Mouse (Mus musculus): ENCODE measurements around the gene Ptpdc1.

Gene Ptpdc1

DNA sequence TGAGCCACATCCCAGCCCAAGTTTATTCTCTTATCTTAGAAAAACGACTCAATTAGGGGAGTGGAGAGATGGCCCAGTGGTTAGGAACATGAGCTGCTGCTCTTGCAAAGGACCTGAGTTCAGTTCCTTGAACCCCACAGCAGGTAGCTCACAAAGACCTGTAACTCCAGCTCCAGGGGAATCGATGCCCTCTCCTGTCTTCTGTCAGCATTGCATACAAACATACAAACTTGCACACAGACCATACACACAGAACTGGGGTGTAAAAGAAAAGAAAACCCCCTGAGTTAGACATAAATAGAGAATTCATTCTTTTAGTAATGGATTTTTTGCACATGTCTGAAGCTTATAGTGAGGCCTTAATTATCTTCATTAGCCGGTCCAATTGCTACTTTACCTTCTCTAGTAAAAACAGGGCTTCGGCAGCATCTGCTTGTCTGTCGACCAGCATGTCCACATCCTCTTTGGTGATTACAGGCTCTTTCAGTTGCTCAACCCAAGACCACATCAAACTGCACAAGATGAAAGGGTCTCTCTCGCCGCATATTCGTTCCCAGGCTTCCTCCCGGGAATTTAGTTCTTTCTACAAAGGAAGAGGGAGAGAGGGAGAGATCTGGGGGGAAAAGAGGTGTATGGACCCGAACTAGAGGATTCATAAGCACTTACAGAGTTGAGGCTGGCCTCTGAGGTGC lies 42.6 kb downstream of the Ptpdc1 start:
- no peak for DNase-seq

DNA sequence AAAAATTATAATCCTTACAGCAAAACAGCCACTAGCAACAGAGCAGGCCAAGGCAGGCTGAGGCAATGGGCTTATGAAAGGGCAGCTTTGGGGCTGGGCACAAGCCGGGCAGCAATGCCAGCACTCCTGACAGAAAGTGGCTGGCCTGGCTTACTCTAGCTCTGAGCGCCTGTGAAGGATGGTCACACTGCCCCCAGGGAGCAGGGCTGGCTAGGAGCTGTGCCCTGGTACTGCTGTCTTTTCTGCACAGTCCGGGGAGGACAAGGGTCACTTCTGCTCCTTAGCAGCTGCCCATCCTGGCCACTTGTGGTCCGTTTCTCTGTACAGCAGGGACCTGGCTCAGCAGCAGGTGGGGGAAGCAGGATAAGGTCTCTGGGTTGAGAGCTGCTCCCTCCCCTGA lies 46.8 kb downstream of the Ptpdc1 start:
- DNase-seq = peak; percentile 72 to 74

DNA sequence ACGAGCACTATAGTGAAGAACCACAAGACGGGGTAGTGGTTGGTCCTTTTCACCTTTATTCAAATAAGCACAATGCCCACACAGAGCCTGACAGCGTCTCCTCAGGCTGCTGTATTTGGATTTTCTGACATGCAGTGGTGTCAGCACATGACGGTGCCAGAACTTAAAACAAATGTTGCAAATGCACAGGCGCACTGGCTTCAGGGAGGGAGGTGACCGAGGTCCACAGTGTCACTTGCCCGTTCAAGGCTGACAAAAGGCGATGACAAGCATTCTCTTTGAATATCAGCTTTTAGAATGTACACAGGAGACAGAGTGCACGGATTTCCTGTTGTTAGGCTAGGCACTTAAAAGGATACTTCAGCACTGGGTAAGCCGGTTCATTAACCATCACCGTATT lies 47.6 kb downstream of the Ptpdc1 start:
- DNase-seq = no peak

DNA sequence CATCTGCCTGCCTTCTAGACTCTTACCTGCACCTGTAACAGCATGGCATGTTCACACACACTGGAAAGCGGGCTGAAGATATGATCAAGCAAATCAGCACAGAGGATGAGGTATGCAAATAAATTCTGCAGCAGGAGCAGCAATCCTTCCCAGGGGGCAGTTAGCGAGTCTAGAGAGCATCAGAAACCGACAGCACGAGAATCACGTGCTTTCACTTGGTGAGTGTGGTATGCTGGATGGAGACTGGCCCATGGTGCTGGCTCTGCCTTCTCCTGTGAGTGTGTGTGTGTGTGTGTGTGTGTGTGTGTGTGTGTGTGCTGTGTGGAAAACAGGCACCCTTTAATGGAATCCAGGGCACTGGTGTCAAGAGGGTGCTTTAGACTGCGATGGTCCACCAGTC lies 48.5 kb downstream of the Ptpdc1 start:
- no peak for DNase-seq

DNA sequence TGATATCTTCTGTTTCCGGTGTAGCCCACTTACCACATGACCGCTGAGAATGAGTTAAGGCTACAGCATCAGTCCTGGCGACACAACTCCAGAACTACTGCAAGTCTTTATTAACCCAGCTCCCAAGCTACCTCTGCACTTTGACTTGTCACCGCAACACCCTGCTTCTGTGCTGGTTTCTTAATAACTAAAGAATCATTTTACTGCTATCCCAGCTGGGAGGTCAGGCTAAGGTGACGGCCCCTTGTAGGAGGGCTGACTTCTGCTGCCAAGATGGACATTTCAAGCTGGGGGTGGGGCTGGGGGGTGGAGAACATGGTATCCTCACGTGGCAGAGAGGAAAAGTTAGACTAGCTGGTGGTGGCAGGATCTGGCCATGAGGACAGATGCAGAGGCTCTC lies 50.7 kb downstream of the Ptpdc1 start:
- DNase-seq = peak; percentile 77 to 85

DNA sequence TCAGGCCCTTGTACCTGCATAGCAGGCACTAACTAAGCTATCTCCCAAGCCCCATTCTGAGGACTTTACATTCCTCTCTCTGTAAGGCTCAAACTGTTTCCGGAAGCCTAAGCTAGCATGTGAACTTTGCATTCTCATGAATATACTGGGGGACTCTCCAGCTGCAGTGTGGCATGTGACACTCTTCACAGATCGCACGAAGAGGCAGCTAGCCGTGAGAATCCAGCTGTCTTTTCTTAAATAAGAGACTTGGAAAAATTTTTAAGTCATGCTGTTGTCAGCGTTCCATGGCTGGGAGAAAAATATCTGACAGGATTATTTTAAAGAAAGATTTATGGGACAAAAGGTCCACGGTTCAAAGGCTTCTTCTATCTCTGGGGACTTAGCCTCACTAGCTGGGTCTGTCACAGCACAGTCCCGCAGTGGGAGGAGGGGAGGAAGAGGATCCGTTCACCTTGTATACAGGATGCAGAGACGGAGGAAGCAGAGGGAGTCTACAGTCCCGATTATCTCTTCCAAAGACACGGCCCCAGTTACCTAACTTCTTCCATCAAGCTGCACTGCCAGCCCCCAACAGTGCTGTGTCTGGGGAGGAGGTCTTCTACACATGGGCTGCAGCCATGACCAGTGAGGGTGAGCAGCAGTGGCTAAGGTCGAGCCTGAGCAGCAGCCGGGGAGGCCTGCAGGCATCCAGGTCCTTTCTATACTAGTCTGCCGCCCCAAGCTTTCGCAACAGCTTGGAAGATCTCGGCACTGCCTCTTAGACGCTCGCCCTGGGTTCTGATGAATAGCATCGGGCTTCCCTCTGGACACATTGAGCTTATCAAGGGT lies 51.7 kb downstream of the Ptpdc1 start:
- peak in 1 of 2 experiments; percentile 28 for DNase-seq

DNA sequence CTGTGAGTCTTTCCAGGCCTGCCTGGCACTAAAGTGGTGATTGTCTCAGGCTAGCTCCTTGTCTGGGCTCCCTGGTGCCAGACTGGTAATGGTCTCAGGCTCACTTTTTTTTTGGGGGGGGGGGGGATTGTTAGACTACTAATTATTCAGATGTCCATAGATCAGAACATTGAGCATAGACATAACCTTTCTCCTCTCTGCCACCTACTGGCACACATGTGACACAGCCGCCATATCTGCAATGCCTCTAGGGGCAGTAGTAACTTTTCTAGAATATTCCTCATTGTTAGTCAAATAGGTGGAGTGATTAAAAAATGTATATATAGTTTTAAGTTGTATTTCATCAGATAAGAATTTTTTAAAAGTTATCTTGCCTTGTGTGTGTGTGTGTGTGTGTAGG lies 53.3 kb downstream of the Ptpdc1 start:
- peak; percentile 58 to 62 for DNase-seq

DNA sequence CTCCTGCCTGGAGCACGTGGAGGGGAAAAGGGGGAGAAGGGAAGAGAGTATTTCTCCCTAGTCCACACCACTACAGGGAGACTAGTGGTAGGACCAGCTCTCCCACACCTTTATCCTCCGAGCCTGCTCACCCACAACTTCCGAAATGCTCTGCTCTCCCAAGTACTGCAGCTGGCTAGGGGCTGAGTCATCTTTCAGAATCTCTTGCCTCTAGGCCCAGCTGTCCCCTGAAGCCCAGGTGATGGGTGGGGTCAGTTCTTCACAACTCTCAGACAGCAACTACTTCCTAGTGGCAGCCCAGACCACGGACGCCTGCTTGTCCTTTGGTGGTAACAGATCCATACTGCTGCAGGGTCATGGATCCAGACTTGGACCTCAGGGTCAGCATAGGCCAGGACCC lies 54.2 kb downstream of the Ptpdc1 start:
- no peak for DNase-seq

DNA sequence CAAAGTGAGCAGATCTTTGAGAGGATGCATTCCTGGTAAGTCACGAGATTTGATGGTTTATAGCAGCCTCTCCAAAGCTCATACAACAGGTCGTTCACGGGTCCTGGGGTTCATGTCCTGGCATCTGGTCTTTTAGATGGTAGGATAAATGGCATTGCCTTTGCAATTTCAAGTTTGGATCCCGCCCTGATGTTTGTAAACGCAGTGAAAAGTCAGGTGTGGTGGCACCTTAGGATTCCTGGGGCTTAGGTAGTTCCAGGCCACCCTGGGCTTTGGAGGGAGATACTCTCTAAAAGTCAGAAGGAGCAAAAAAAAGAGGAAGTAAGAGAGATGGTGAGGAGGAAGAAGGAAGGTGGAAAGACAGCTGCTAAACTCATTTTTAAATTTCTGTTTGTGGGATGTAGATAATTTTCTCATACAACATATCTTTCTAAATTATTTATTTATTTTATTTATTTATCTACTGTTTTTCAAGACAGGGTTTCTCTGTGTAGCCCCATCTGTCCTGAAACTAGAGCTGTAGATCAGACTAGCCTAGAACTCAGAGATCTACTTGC lies 55.8 kb downstream of the Ptpdc1 start:
- no peak for DNase-seq

DNA sequence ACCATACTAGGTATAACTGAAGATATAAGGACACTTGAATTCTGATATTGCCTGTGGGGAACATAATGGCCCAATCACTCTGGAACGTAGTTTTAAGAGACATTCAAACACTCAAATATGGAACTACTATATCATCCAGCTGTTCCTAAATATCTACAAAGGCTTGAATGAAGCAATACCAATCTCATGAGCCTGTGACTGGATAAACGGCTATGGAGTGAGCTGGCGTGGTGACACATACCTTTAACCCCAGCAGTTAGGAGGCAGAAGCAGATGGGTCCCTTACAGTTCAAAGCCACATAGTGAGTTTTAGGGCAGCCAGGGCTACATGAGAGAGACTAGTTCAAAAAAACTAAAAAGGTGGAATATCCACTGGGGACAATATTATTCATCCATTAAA lies 57.8 kb downstream of the Ptpdc1 start:
- no peak for DNase-seq

DNA sequence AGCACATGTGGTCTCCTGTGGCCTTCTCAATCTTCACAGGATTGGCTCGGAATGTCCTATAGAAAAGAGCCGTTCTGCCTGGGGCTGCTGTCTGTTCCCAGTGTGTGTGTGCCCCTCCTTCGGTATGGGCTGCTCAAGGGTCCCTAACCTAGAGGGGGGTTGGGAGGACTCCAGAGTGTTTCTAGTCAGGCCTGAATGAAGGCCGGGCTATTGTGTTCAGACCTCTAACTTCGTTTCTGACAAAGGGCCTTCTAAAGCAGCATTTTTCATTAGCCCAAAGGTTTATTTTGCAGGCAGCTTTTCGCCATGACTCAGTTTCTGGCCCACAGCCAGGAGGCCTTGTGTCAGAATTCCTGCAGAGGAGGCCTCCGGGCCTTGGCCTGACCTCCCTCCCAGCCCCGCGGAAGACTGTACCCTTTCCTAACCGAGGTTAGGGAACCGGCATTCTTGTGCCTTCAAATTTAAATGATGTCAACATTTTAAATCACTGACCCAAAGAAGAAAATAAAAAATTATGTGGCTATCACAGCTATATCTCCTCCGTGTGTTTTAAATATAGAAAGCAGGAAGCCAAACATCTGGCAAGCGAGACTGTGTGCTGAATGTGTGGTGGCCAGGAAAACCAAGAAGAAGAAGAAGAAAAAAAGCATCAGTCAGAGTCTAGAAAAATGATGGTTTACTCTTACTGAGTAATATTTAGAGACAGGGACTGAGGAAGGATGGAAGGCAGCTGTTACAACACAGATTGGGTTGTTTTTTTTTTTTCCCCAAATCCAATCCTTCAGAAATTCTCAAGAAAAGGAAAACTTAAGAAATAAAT lies 59.1 kb downstream of the Ptpdc1 start:
- peak; percentile 90 to 92 for DNase-seq

DNA sequence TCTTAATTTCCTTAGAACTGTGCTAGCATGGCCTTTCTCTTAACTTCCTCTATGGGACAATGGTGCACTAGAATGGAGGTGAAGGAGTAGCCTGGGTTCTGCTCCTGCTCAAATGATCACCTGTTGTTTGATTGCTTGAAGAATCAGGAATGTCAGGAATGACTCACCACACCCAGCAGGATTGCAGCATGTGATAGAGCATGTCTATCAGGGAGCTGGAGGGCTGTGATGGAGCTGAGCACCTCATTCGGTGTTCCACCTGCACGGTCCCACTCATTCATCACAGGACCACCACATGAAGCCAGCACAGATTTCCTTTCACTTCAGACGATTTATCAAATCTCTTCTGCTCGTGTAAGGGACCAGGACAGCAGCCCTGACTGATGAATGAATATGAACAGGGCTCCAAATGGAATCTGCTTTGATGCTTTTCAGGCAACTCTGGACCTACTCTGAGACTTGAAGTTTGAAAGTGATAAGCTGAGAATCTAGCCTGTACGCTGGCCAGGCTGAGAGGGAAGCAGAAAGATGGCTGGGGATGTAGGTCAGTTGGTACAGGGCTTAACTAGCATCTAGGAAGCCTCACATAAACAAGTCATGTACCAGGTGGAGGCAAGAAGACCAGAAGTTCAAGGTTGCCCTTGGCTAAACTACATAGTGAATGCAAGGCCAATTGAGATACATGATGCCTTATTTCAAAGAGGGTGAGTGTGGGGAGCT lies 60.4 kb downstream of the Ptpdc1 start:
- DNase-seq = no peak

DNA sequence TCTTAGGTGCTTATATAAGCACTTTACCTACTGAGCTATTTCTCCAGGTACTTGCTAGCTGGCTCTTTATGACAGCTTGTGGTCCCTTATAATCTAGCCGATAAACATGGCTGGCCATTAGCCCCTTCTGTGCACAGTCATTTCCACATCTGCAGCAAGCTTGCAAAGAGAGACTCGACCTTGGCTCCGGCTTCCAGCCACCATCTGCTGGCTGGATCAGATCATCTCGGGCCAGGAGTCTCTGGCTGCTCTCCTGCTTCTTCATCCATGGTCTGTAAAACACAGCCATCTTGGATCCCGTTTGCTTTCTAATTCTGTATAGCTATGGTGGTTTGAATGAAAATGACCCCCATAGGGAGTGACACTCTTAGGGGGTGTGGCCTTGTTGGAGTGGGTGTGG lies 63.1 kb downstream of the Ptpdc1 start:
- DNase-seq = no peak

DNA sequence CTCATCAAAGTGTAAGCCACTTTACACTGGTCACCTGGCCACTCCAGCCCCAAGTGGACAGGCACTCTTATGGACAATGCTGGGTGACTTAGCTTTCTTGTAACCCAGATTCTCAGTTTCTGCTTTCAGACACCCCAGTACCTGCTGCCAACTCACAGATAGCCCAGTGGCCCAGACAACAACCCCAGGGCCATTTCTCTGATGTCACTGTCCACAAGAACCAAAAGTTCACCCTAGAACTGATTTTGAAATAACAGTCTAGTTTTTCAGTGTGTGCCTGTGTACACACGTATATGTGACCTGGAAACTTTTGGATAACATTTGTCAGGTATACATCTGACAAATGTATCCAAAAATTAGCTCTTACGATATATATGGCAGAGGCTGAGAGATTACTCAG lies 64.0 kb downstream of the Ptpdc1 start:
- no peak for DNase-seq

DNA sequence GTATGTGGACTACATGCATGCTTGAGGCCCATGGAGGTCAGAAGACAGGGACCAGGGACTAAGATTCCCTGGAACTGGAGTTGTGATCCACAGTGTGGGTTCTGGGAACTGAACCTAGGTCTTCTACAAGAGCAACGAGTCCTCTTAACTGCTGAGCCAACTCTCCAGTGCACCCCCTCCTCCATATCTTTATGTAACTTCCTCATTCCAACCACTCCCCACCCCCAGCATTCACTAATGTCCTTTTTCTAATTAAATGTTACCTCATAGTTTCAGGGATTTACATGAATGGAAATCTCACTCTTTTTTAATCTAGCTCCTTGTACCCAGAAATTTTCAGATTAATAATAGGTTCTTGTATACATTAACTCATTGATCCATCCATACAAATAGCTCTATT lies 69.5 kb downstream of the Ptpdc1 start:
- DNase-seq = no peak

DNA sequence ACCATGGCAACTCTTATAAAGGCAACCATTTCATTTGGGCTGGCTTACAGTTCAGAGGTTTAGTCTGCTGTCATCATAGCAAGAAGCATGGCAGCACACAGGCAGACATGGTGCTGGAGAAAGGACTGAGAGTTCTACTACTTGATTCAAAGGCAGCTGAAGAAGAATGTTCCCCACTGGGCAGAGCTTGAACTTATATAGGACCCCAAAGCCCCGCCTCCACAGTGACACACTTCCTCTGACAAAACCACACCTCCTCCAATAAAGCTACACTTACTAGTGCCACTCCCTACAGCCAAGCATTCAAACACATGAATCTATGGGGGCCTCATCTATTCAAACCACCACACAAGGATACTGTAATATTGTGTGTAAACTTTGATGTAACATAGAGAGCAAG lies 70.9 kb downstream of the Ptpdc1 start:
- DNase-seq = no peak

DNA sequence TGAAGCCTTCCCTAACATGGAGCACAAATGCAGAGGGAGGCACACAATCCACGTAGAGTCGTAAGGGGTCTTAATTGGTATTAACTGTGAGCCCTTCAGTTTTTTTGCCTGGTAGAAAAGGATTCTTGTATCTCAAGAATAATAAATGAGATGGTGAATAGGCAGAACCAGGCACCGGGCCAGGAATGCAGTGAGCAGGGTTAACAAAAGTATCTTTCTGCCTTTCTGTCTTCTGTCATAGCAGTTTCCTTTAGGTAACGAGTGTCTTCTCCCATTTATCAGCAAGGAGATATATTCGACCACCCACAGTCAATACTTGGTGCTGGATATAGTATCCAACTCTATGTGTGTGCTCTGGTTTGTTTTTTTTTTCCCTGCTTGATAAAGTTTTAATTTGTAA lies 72.0 kb downstream of the Ptpdc1 start:
- no peak for DNase-seq

DNA sequence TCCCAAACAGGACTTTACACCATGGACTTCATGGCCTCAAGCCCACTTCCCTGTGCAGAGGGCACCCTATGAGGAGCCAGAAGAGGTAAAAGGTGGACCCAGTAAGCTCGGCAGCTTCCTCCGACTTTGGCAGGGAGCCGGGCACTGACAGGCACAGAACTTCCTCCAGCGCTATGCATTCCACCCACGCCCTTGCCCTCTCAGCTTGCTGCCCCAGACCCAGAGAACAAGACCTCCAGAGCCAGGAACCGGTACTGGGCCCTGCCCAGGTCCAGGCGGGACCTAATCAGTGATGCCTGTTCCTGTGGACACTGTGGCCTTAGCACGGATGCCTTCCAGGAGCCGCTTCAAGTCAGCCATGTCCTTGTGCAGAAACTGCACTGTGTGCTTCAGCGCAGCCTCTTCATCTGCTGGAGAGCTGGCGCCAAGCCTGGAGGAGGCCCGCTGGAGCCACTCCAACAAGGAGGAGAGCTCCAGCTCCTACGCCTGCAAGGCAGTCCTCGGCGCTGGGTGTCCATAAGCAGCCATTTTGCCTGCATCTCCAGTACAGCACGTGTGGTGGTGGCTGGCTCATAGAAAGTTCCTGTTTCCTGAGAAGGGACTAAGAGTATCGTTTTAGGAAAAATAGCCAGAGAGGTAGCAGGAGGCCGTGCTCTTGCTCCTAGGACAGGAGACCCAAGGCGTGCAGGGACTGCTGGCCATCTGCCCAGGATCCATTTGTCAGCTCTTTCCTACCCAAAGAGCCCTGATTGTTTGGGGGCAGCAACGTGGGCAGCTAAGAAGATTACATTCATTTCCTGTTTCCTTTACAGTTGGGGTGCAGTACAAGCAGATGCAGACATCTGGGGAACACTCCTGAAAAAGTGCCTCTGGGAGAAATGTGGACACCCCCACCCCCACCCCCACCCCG lies 73.0 kb downstream of the Ptpdc1 start:
- DNase-seq = peak; percentile 91 to 92

DNA sequence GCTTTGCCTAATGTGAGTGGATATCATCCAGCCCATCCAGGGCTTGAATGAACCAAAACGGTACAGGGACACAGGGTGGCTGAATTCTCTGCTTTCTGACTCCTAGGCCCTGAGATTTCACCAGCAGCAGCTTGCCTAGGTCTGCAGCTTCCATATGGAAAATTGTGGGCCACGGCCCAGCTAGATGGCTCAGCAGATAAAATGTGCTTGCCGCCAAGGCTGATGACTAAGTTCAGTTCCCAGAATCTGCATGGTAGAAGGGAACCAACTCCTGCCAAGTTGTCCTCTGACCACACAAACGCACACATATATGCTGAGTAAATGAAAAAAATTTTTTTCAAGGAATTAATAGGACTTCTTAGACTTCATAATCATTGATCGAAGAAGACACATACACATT lies 77.2 kb downstream of the Ptpdc1 start:
- DNase-seq = no peak

DNA sequence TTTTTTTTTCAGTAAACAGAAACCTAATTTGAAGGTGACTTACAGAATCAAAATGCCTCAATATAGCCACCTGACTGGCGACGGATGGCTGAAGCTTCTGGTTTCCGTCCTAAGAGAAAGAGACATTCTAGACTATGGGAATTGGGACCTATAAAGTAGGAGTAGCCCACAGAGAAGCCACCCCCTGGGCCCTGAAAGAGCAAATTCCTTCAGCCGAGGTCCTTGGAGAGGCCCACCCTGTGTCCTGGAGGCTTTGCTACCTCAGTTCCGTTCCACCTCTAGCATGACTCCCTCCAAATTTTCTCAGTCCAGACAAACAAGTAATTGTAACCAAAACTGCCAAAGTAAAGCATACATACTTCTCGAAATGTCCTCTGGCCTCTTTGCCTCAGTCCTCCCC lies 77.8 kb downstream of the Ptpdc1 start:
- no peak for DNase-seq

DNA sequence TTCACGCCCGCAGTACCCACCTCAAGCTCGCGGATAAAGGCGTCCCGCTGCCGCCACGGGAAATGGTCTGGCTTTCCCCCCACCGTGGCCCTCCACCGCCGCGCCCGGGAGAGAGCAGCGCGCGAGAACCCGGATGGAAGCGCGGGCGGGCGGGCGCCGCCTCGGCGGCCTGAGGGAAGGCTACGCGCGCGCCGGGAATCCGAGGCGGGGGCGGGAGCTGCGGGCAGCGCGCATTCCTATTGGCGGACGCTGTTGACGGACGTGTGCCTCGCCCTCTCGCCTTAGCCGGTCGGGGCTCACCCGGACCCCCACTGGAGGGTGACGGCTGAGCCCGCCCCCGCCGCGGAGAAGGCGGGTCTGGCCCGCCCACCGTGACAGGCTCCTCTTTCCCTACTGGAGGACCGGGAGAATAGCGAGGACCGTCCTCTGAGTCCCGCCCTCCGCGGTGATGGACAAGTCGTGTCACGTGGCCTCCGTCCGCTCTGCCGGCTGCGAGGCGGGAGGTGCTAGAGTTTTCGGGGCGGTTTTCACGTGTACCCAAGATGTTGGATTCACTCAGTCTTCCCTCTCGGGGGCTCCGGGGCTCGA lies 79.0 kb downstream of the Ptpdc1 start:
- DNase-seq = peak; percentile 100
